Mouse (Mus musculus): ENCODE data around the gene Mybbp1a. TPM values are rescaled to one million over a fixed set of nuclear protein-coding genes. Genes with fewer than 3 reads are reported as not detected.

Mybbp1a gene
- total and polyA plus RNA-seq, 3 experiments, result 344 to 3,394 (median 602) TPM

GRCm38 (mm10) chr11:72471381-72471780 is 30.2 kb downstream of the Mybbp1a start:
- no peak overlapping the region for H3K9ac ChIP-seq (ENCODE audit: control insufficient read depth, low read depth, low read length, poor library complexity, severe bottlenecking)
- no peaks in the 10 kb centered on the region for H3K27me3 ChIP-seq (ENCODE audit: control insufficient read depth in 1 of 2, insufficient read depth in 2 of 2, low read length in 2 of 2)
- H3K9me3 ChIP-seq (replicated peaks; ENCODE audit: insufficient read depth, low read length), result no peaks in the 10 kb centered on the region
- TF ChIP-seq ZKSCAN1 (IDR thresholded peaks at IDR 0.05; ENCODE audit: low read depth, low read length) (no peak), POLR2AphosphoS2 (IDR thresholded peaks at IDR 0.05; ENCODE audit: low read length) (no peak), TAL1 (IDR thresholded peaks at IDR 0.05; ENCODE audit: low read length) (no peak), MEF2A (IDR thresholded peaks at IDR 0.05; ENCODE audit: extremely low read depth, insufficient replicate concordance, low read depth, low read length, poor library complexity, severe bottlenecking) (no peak), NRF1 (IDR thresholded peaks at IDR 0.05; ENCODE audit: insufficient read depth, low read depth, low read length, poor library complexity, severe bottlenecking) (no peak), POLR2AphosphoS5 (IDR thresholded peaks at IDR 0.05; ENCODE audit: borderline replicate concordance, low read depth, low read length) (no peak), JUND (IDR thresholded peaks at IDR 0.05; ENCODE audit: low read depth, low read length) (no peak), USF2 (IDR thresholded peaks at IDR 0.05; ENCODE audit: borderline replicate concordance in 1 of 2, insufficient read depth in 1 of 2, low read depth in 1 of 2, low read length in 2 of 2) (no peak), ZNF384 (IDR thresholded peaks at IDR 0.05; ENCODE audit: low read depth, low read length) (no peak), MAX (IDR thresholded peaks at IDR 0.05; ENCODE audit: low read length) (no peak), MYB (IDR thresholded peaks at IDR 0.05; ENCODE audit: low read depth, low read length) (no peak), E2F4 (IDR thresholded peaks at IDR 0.05; ENCODE audit: borderline replicate concordance, low read depth, low read length) (no peak), ZC3H11A (IDR thresholded peaks at IDR 0.05; ENCODE audit: low read depth, low read length) (no peak), NELFE (IDR thresholded peaks at IDR 0.05; ENCODE audit: low read depth, low read length) (no peak), BHLHE40 (IDR thresholded peaks at IDR 0.05; ENCODE audit: borderline replicate concordance, low read depth, low read length) (no peak), TCF12 (IDR thresholded peaks at IDR 0.05; ENCODE audit: low read depth, low read length) (no peak)
- H3K4me1 ChIP-seq (ENCODE audit: control insufficient read depth in 1 of 2, insufficient read depth in 2 of 2, low read length in 2 of 2), result peaks cover 24 to 61% of the 10 kb centered on the region in 2 experiments
- DNase-seq (ENCODE audit: low read depth, low spot score), result no peak
- no peaks in the 10 kb centered on the region for H3K79me2 ChIP-seq (ENCODE audit: control insufficient read depth, insufficient read depth, low read length, poor library complexity)
- H3K36me3 ChIP-seq (ENCODE audit: control insufficient read depth in 1 of 2, insufficient read depth in 2 of 2, low read length in 2 of 2), result peaks cover 0 to 34% of the 10 kb centered on the region in 2 experiments; a peak in 2 of 4 replicates
- no peak overlapping the region for H3K4me3 ChIP-seq (ENCODE audit: control insufficient read depth in 1 of 2, insufficient read depth in 1 of 2, low read depth in 2 of 2, low read length in 2 of 2)
- H3K27ac ChIP-seq (ENCODE audit: control insufficient read depth, low read depth, low read length), result no peak overlapping the region

DNA sequence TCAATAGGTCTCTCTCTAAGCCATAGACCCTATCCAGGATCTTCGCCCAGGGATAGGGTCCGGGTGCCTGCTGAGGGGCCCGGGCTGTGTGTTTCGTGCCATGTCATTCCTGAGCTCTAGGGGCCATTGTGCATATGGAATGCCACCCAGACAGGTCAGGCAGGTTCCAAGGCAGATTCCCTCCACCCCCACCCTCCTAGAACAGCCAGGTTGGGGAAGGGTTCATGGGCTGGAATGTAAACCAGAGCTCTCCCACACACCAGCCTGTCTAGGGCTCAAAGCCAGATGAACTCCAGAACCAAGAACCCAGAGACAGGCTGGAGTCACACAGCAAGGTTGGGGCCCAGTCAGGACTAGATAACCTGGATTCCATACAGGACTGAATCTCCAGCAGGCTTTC is 32.4 kb downstream of the Mybbp1a start:
- Histone ChIP-seq H3K4me3 (ENCODE audit: control insufficient read depth in 1 of 2, insufficient read depth in 1 of 2, low read depth in 2 of 2, low read length in 2 of 2) (no peak overlapping the region), H3K27me3 (ENCODE audit: control insufficient read depth in 1 of 2, insufficient read depth in 2 of 2, low read length in 2 of 2) (no peaks in the 10 kb centered on the region), H3K36me3 (ENCODE audit: control insufficient read depth in 1 of 2, insufficient read depth in 2 of 2, low read length in 2 of 2) (peaks cover 0 to 28% of the 10 kb centered on the region in 2 experiments; a peak in 2 of 4 replicates), H3K9me3 (replicated peaks; ENCODE audit: insufficient read depth, low read length) (no peaks in the 10 kb centered on the region), H3K79me2 (ENCODE audit: control insufficient read depth, insufficient read depth, low read length, poor library complexity) (no peaks in the 10 kb centered on the region), H3K27ac (ENCODE audit: control insufficient read depth, low read depth, low read length) (no peak overlapping the region), H3K4me1 (ENCODE audit: control insufficient read depth in 1 of 2, insufficient read depth in 2 of 2, low read length in 2 of 2) (peaks cover 18 to 53% of the 10 kb centered on the region in 2 experiments), H3K9ac (ENCODE audit: control insufficient read depth, low read depth, low read length, poor library complexity, severe bottlenecking) (no peak overlapping the region)
- no peak for DNase-seq (ENCODE audit: low read depth, low spot score)
- TF ChIP-seq MEF2A (IDR thresholded peaks at IDR 0.05; ENCODE audit: extremely low read depth, insufficient replicate concordance, low read depth, low read length, poor library complexity, severe bottlenecking), result no peak
- no peak for TF ChIP-seq MXI1 (IDR thresholded peaks at IDR 0.05; ENCODE audit: low read depth, low read length)
- TF ChIP-seq RCOR1 (IDR thresholded peaks at IDR 0.05; ENCODE audit: low read depth, low read length), result no peak
- TF ChIP-seq TAL1 (IDR thresholded peaks at IDR 0.05; ENCODE audit: low read length), result no peak

Measured in MEL (cell line).